Mouse (Mus musculus) skeletal muscle tissue, adult 2 months (tissue): ENCODE results near the gene Commd9.
A peak's percentile ranks its signal among the peaks of the same experiment; 100 is the strongest.

Experiments
- DNase-seq: peaks from one replicate; pipeline ENCODE4 v3.0.0-alpha.2; 2012; ENCODE audit warnings: low read depth, low spot score

Gene Commd9

GRCm38 (mm10) chr2:101885768-101886438 is at the start of gene Commd9:
TSS of gene Commd9 (plus strand) at chr2:101886247.
- DNase-seq: peak; percentile 89

GRCm38 (mm10) chr2:101842756-101843155 is 43.3 kb upstream of the Commd9 start:
- no peak for DNase-seq

- no peak for DNase-seq
These were observed 31.3 kb upstream of the Commd9 start for GRCm38 (mm10) chr2:101854792-101855191.

GRCm38 (mm10) chr2:101856174-101856573 is 29.9 kb upstream of the Commd9 start:
- no peak for DNase-seq

- DNase-seq: no peak
These were observed 25.0 kb upstream of the Commd9 start for GRCm38 (mm10) chr2:101860920-101861485.

GRCm38 (mm10) chr2:101862219-101863123 is 23.6 kb upstream of the Commd9 start:
- DNase-seq: peak; percentile 21

- no peak for DNase-seq
These were observed 17.4 kb upstream of the Commd9 start for GRCm38 (mm10) chr2:101868683-101869082.

GRCm38 (mm10) chr2:101871179-101871578 is 14.9 kb upstream of the Commd9 start:
- DNase-seq: no peak

- DNase-seq: no peak
These were observed 4.4 kb upstream of the Commd9 start for GRCm38 (mm10) chr2:101881471-101882162.

- DNase-seq: no peak
These were observed 3.0 kb upstream of the Commd9 start, which contains the start of gene Prr5l for GRCm38 (mm10) chr2:101882998-101883397. TSS of gene Prr5l (minus strand) at chr2:101883027.

- peak; percentile 51 for DNase-seq
These were observed 1.8 kb upstream of the Commd9 start for GRCm38 (mm10) chr2:101884286-101884685.

GRCm38 (mm10) chr2:101888886-101889285 is 2.8 kb downstream of the Commd9 start:
- no peak for DNase-seq

- no peak for DNase-seq
These were observed 5.1 kb downstream of the Commd9 start for GRCm38 (mm10) chr2:101891143-101891542.

- DNase-seq: no peak
These were observed 8.1 kb downstream of the Commd9 start for GRCm38 (mm10) chr2:101894126-101894525.

- no peak for DNase-seq
These were observed 10.6 kb downstream of the Commd9 start for GRCm38 (mm10) chr2:101896425-101897204.

GRCm38 (mm10) chr2:101902196-101902595 is 16.1 kb downstream of the Commd9 start:
- DNase-seq: no peak

GRCm38 (mm10) chr2:101905534-101906378 is 19.7 kb downstream of the Commd9 start:
- DNase-seq: peak; percentile 58

- DNase-seq: no peak
These were observed 20.3 kb downstream of the Commd9 start for GRCm38 (mm10) chr2:101906379-101906690.

- no peak for DNase-seq
These were observed 21.5 kb downstream of the Commd9 start for GRCm38 (mm10) chr2:101907386-101908022.

GRCm38 (mm10) chr2:101908773-101909172 is 22.7 kb downstream of the Commd9 start:
- no peak for DNase-seq
